Mouse (Mus musculus) ES-Bruce4 (cell line): ENCODE measurements around the gene Kctd13. TPM values are rescaled to one million over a fixed set of nuclear protein-coding genes. Genes with fewer than 3 reads are reported as not detected.

Source experiments
- H3K27ac ChIP-seq: 2 replicates; pipeline ENCODE4 v1.5.1; 2012; ENCODE audit warnings: low read length, inconsistent platforms; ENCODE audit not compliant: insufficient read depth
- H3K27me3 ChIP-seq: 2 replicates; pipeline ENCODE4 v1.6.1; 2012; ENCODE audit warnings: mild to moderate bottlenecking, low read length, inconsistent platforms; ENCODE audit not compliant: control insufficient read depth, poor library complexity, insufficient read depth, severe bottlenecking
- H3K36me3 ChIP-seq: 2 replicates; pipeline ENCODE4 v1.6.1; 2012; ENCODE audit warnings: inconsistent platforms, mild to moderate bottlenecking, low read length, moderate library complexity; ENCODE audit not compliant: control insufficient read depth, poor library complexity, insufficient read depth, severe bottlenecking
- H3K4me1 ChIP-seq: one replicate; pipeline ENCODE4 v1.8.1; 2011; ENCODE audit warnings: low read length; ENCODE audit not compliant: control insufficient read depth, insufficient read depth
- H3K4me3 ChIP-seq: 2 replicates; pipeline ENCODE4 v1.5.1; 2011; ENCODE audit warnings: low read depth, mild to moderate bottlenecking, low read length
- H3K9ac ChIP-seq: 2 replicates; pipeline ENCODE4 v1.6.1; 2012; ENCODE audit warnings: low read depth, mild to moderate bottlenecking, inconsistent platforms; ENCODE audit not compliant: poor library complexity, severe bottlenecking
- H3K9me3 ChIP-seq: replicated peaks from 2 replicates; pipeline ENCODE4 v1.6.1; 2012; ENCODE audit warnings: mild to moderate bottlenecking, low read length, inconsistent platforms; ENCODE audit not compliant: control insufficient read depth, poor library complexity, insufficient read depth, severe bottlenecking
- CTCF ChIP-seq: IDR thresholded peaks from one replicate; pipeline ENCODE4 v1.8.1; 2011; ENCODE audit warnings: low read depth, low read length
- EP300 ChIP-seq: IDR thresholded peaks from 2 replicates; pipeline ENCODE4 v1.6.1; 2011; ENCODE audit warnings: low read depth, low read length; ENCODE audit not compliant: insufficient read depth
- POLR2A ChIP-seq: IDR thresholded peaks from one replicate; pipeline ENCODE4 v1.8.1; 2011; ENCODE audit warnings: low read length; ENCODE audit not compliant: insufficient read depth
- polyA plus RNA-seq: library from polyadenylated mRNA; stranded (reverse); fragments of >200 nt; gene quantifications from 2 replicates; pipeline ENCODE4 v1.2.4, GENCODE M21; 2011; ENCODE audit warnings: low read depth; ENCODE audit not compliant: missing spikeins, insufficient read depth, insufficient read length

Gene Kctd13
- polyA plus RNA-seq, 1 experiment = 26.8 TPM

DNA sequence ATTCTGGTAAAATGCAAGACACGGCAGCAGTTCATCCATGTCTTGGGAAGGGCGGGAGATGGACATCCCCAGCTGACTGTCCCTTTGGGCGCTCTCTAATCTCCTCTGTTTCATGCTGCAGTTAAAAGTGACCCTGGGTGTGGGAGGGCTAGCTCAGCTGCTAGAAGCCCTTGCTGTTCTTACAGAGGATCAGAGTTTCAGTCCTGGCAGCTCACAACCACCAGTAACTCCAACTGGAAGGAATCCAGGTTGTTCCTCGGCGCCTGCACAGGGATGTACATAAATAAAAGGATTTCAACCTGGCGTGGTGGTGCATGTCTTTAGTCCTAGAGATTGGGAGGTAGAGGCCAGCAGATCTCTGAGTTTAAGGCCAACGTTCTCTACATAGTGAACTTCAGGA is 54.4 kb downstream of the Kctd13 start:
- Histone ChIP-seq H3K4me1 (no peaks in the 10 kb centered on the region), H3K36me3 (peaks cover 14% of the 10 kb centered on the region; the same call in 1 of the 2 replicates), H3K9ac (no peak overlapping the region), H3K4me3 (no peak overlapping the region), H3K27me3 (no peaks in the 10 kb centered on the region), H3K9me3 (no peaks in the 10 kb centered on the region), H3K27ac (no peak overlapping the region)
- TF ChIP-seq POLR2A = no peak
- no peak for TF ChIP-seq EP300
- no peak for TF ChIP-seq CTCF

DNA sequence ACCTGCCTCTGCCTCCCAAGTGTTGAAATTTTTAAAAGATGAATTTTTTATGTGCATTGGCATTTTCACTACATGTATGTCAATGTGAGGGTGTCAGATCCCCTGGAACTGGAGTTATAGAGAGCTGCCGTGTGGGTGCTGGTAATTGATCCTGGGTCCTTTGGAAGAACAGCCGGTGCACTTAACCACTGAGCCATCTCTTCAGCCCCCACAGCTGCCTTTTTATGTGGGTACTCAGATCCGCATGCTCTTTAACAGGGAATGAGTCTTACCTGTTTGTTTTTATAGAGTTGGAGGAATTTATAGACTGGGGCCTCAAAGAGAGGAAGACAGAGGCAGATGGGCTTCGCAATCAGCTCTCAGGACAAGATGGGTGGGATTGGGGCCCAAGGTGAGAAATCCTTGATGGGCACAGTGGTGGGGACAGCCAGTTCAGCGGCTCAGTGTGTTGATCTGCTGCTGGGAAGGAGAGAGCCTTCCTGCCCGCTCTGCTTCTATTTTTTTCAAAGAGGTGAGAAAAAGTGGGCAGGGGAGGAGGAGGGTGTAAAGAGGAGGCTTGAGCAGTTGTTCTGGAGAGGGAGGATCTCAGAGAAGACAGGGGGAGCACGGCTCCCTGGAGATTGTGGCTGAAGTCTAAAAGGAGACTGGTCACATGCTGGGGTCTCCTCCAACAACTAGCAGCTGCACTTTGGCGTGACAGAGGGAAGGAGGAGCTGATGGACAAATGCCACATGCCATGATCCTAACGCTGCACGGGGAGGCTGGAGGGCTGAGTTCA is 56.2 kb downstream of the Kctd13 start:
- Histone ChIP-seq H3K36me3 (peaks cover 3% of the 10 kb centered on the region; the same call in 1 of the 2 replicates), H3K27me3 (no peaks in the 10 kb centered on the region), H3K9ac (no peak overlapping the region), H3K4me1 (no peaks in the 10 kb centered on the region), H3K27ac (no peak overlapping the region), H3K4me3 (no peak overlapping the region), H3K9me3 (no peaks in the 10 kb centered on the region)
- TF ChIP-seq CTCF (no peak), EP300 (no peak), POLR2A (no peak)

DNA sequence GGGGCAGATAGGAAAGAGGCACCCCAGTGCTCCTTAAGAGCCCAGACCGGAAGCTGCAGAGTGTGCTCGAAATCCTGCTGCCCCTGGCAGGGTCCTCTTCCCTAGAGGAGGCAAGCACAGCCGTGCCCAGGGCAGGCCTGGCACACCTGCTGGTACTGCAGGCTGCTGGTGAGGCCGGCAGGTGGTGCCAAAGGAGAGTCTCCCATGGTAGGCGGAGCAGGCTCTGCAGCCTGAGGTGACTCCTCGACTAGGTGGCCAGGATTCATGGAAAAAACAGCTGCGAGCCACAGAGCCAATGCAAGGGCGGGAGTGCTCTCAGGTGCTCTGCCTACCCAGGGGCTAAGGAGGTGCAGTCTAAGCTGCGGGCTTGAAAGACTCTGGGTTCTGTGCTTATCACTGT is 57.6 kb downstream of the Kctd13 start:
- H3K4me1 ChIP-seq = no peaks in the 10 kb centered on the region
- no peaks in the 10 kb centered on the region for H3K36me3 ChIP-seq
- H3K27ac ChIP-seq = no peak overlapping the region
- no peaks in the 10 kb centered on the region for H3K9me3 ChIP-seq
- no peaks in the 10 kb centered on the region for H3K27me3 ChIP-seq
- no peak for TF ChIP-seq EP300
- peak; percentile 42 for TF ChIP-seq CTCF
- TF ChIP-seq POLR2A = no peak
- H3K4me3 ChIP-seq = no peak overlapping the region
- no peak overlapping the region for H3K9ac ChIP-seq

DNA sequence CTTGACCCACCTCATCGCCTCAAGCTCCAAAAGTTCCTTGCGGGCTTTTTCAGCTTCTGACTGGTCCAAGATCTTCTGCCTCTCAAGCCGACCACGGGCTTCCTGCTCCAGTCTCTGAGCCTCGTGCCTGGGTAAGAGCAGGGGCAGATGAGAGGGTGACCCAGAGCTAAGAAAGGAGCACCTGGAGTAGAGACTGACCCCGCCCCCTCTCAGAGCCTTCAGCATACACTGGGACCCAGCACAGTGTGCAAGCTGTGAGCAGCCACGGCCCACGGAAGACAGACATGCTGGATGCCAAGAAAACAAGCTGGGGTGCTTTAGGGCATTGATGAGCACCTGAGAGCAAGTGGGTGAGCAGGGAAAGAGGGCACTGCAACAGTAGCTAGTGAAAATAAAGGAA is 60.1 kb downstream of the Kctd13 start:
- no peaks in the 10 kb centered on the region for H3K27me3 ChIP-seq

More for the DNA sequence above, 60.1 kb downstream of the Kctd13 start:
- no peaks in the 10 kb centered on the region for H3K36me3 ChIP-seq
- TF ChIP-seq EP300 (no peak), POLR2A (no peak), CTCF (no peak)
- H3K4me3 ChIP-seq = no peak overlapping the region
- no peak overlapping the region for H3K27ac ChIP-seq
- no peaks in the 10 kb centered on the region for H3K4me1 ChIP-seq
- H3K9me3 ChIP-seq = no peaks in the 10 kb centered on the region
- H3K9ac ChIP-seq = no peak overlapping the region

Other genes starting within 250 kb of the Kctd13 start
- 76.0 and 103 TPM in 2 replicates for gene Bola2, start 233.5 kb upstream of the Kctd13 start, polyA plus RNA-seq
- 16.6 and 17.4 TPM in 2 replicates for gene Slx1b, start 233.1 kb upstream of the Kctd13 start, polyA plus RNA-seq
- gene Coro1a, start 221.1 kb upstream of the Kctd13 start, polyA plus RNA-seq = 4.9 and 5.9 TPM in 2 replicates
- 102 and 121 TPM in 2 replicates for gene Mapk3, start 169.3 kb upstream of the Kctd13 start, polyA plus RNA-seq
- 1.8 and 3.6 TPM in 2 replicates for gene Gdpd3, start 162.5 kb upstream of the Kctd13 start, polyA plus RNA-seq
- gene Ypel3, start 151.9 kb upstream of the Kctd13 start, polyA plus RNA-seq = 56.8 and 62.1 TPM in 2 replicates
- gene Tbx6, start 147.4 kb upstream of the Kctd13 start, polyA plus RNA-seq = 1.7 TPM in 2 replicates
- 111 and 127 TPM in 2 replicates for gene Ppp4c, start 136.4 kb upstream of the Kctd13 start, polyA plus RNA-seq
- gene Fam57b, start 131.2 kb upstream of the Kctd13 start, polyA plus RNA-seq = 2.7 and 4.2 TPM in 2 replicates
- gene 4930451I11Rik, start 97.2 kb upstream of the Kctd13 start, polyA plus RNA-seq = not detected in 2 replicates
- gene Doc2a, start 81.5 kb upstream of the Kctd13 start, polyA plus RNA-seq = 3.2 and 3.3 TPM in 2 replicates
- gene Hirip3, start 66.9 kb upstream of the Kctd13 start, polyA plus RNA-seq = 116 and 120 TPM in 2 replicates
- 104 and 118 TPM in 2 replicates for gene Ino80e, start 66.5 kb upstream of the Kctd13 start, polyA plus RNA-seq
- gene Taok2, start 44.2 kb upstream of the Kctd13 start, polyA plus RNA-seq = 37.9 and 41.0 TPM in 2 replicates
- 16.3 and 17.2 TPM in 2 replicates for gene Tmem219, start 6.0 kb upstream of the Kctd13 start, polyA plus RNA-seq
- 0.36 and 0.41 TPM in 2 replicates for gene Asphd1, start 20.7 kb downstream of the Kctd13 start, polyA plus RNA-seq
- gene Sez6l2, start 21.7 kb downstream of the Kctd13 start, polyA plus RNA-seq = 1.4 and 1.9 TPM in 2 replicates
- 42.8 and 53.3 TPM in 2 replicates for gene Cdipt, start 47.0 kb downstream of the Kctd13 start, polyA plus RNA-seq
- gene Cdiptos, start 47.2 kb downstream of the Kctd13 start, polyA plus RNA-seq = 1.4 and 2.4 TPM in 2 replicates
- 17.9 and 18.8 TPM in 2 replicates for gene Mvp, start 85.7 kb downstream of the Kctd13 start, polyA plus RNA-seq
- 22.1 and 26.6 TPM in 2 replicates for gene Pagr1b, start 87.6 kb downstream of the Kctd13 start, polyA plus RNA-seq
- gene Pagr1a, start 88.5 kb downstream of the Kctd13 start, polyA plus RNA-seq = 12.7 and 27.9 TPM in 2 replicates
- gene Gm42742, start 92.2 kb downstream of the Kctd13 start, polyA plus RNA-seq = 2.2 and 23.9 TPM in 2 replicates
- 3.5 and 6.7 TPM in 2 replicates for gene Prrt2, start 92.3 kb downstream of the Kctd13 start, polyA plus RNA-seq
- 117 and 123 TPM in 2 replicates for gene Maz, start 98.2 kb downstream of the Kctd13 start, polyA plus RNA-seq
- 106 and 109 TPM in 2 replicates for gene Kif22, start 113.6 kb downstream of the Kctd13 start, polyA plus RNA-seq
- not detected in 2 replicates for gene Zg16, start 158.4 kb downstream of the Kctd13 start, polyA plus RNA-seq
- 1.6 TPM in 2 replicates for gene AI467606, start 162.5 kb downstream of the Kctd13 start, polyA plus RNA-seq
- gene Qprt, start 193.3 kb downstream of the Kctd13 start, polyA plus RNA-seq = 8.6 and 9.3 TPM in 2 replicates
- 1.5 and 2.2 TPM in 2 replicates for gene Spn, start 208.9 kb downstream of the Kctd13 start, polyA plus RNA-seq